Mouse (Mus musculus) lung, postnatal 0 days (tissue): ENCODE measurements around the gene Maco1. TPM values are rescaled to one million over a fixed set of nuclear protein-coding genes. Genes with fewer than 3 reads are reported as not detected.
"Not testable (repeated sequence)": the region's sequence is repeated elsewhere in the genome, so short reads cannot be mapped to it uniquely, and the experiment has no call there.

Experiments
- ATAC-seq: fragments of 200-750 bp; cut with Nextera tagmentation; 2 replicates; pipeline ENCODE4 v1.8.0; 2017; ENCODE audit warnings: moderate library complexity
- DNase-seq: peaks from one replicate; pipeline ENCODE4 v3.0.0-alpha.2; 2016; ENCODE audit warnings: low spot score
- H3K27ac ChIP-seq: fragments of 300-500 bp; sonication (generic); 2 replicates; pipeline ENCODE4 v1.5.1; 2014; ENCODE audit warnings: antibody characterized with exemption, mild to moderate bottlenecking, low read length, mixed read lengths
- H3K27me3 ChIP-seq: fragments of 300-500 bp; sonication (generic); replicated peaks from 2 replicates; pipeline ENCODE4 v1.6.1; 2014; ENCODE audit warnings: low read length, mixed read lengths; ENCODE audit not compliant: insufficient read depth
- H3K36me3 ChIP-seq: fragments of 300-500 bp; sonication (generic); 2 replicates; pipeline ENCODE4 v1.6.1; 2014; ENCODE audit warnings: low read length, mixed read lengths; ENCODE audit not compliant: insufficient read depth
- H3K4me1 ChIP-seq: fragments of 300-500 bp; sonication (generic); 2 replicates; pipeline ENCODE4 v1.6.1; 2014; ENCODE audit warnings: antibody characterized with exemption, low read depth, low read length, mixed read lengths; ENCODE audit not compliant: insufficient read depth
- H3K4me2 ChIP-seq: fragments of 300-500 bp; sonication (generic); replicated peaks from 2 replicates; pipeline ENCODE4 v1.6.1; 2014; ENCODE audit warnings: low read depth, mild to moderate bottlenecking, low read length, moderate library complexity, mixed read lengths
- H3K4me3 ChIP-seq: fragments of 300-500 bp; sonication (generic); 2 replicates; pipeline ENCODE4 v1.5.1; 2014; ENCODE audit warnings: low read depth, low read length
- H3K9ac ChIP-seq: fragments of 300-500 bp; sonication (generic); replicated peaks from 2 replicates; pipeline ENCODE4 v1.6.1; 2014; ENCODE audit warnings: low read depth, mild to moderate bottlenecking
- H3K9me3 ChIP-seq: fragments of 300-500 bp; sonication (generic); 2 replicates; pipeline ENCODE4 v1.6.1; 2016; ENCODE audit warnings: low read length, mixed read lengths
- CTCF ChIP-seq: IDR thresholded peaks from 2 replicates; pipeline ENCODE4 v1.5.1; 2016; ENCODE audit warnings: antibody characterized with exemption, mild to moderate bottlenecking
- EP300 ChIP-seq: IDR thresholded peaks from 2 replicates; pipeline ENCODE4 v1.6.1; 2016; ENCODE audit warnings: antibody characterized with exemption, mild to moderate bottlenecking, control low read depth
- WGBS: fragments of 180-500 bp; shearing (Covaris S2); extraction: QIAGEN DNeasy Blood & Tissue Kit; methylation state at CpG from one replicate; pipeline ENCODE4 v1.1.7; 2014; 5-methylcytosine and 5-hydroxymethylcytosine counted together
- polyA plus RNA-seq: library from polyadenylated mRNA; unstranded; fragments of >200 nt; fragmentation: Nextera tagmentation; extraction: Ambion mirVana; gene quantifications from 2 replicates; pipeline ENCODE4 v1.2.1, GENCODE M21; 2015

Gene Maco1
- polyA plus RNA-seq, 1 experiment from 2014 or later, result 33.1 TPM

GRCm38 (mm10) chr4:134794959-134795358 is 58.2 kb downstream of the Maco1 start:
- not testable (repeated sequence) for H3K9me3 ChIP-seq, H3K4me1 ChIP-seq, H3K4me2 ChIP-seq, ATAC-seq, DNase-seq, H3K27me3 ChIP-seq, H3K36me3 ChIP-seq, H3K9ac ChIP-seq, H3K4me3 ChIP-seq, H3K27ac ChIP-seq
- peak; percentile 43 for TF ChIP-seq CTCF

- TF ChIP-seq CTCF (peak; percentile 86), EP300 (no peak)
- Histone ChIP-seq H3K4me1 (0 out of 2 replicates have a peak, but pooled peaks cover 5% of the 10 kb centered on the region), H3K27ac (no peak overlapping the region), H3K4me2 (no peak overlapping the region), H3K36me3 (no peaks in the 10 kb centered on the region), H3K4me3 (no peak overlapping the region), H3K27me3 (no peaks in the 10 kb centered on the region), H3K9ac (no peak overlapping the region), H3K9me3 (no peaks in the 10 kb centered on the region)
- ATAC-seq (no peak; the same call in 1 of the 2 replicates), DNase-seq (peak; percentile 79)
- 36% methylated on average over 10 of the region's 10 CpGs for WGBS
Measured at GRCm38 (mm10) chr4:134793213-134793956, 59.8 kb downstream of the Maco1 start.

- ATAC-seq (no peak), DNase-seq (no peak)
- 59% methylated on average over 6 of the region's 6 CpGs for WGBS
- Histone ChIP-seq H3K4me1 (0 out of 2 replicates have a peak, but pooled peaks cover 5% of the 10 kb centered on the region), H3K4me2 (no peak overlapping the region), H3K36me3 (no peaks in the 10 kb centered on the region), H3K9me3 (no peaks in the 10 kb centered on the region), H3K27me3 (no peaks in the 10 kb centered on the region), H3K27ac (no peak overlapping the region), H3K9ac (no peak overlapping the region), H3K4me3 (no peak overlapping the region)
- TF ChIP-seq CTCF (no peak), EP300 (no peak)
Measured at GRCm38 (mm10) chr4:134791731-134792130, 61.4 kb downstream of the Maco1 start.

GRCm38 (mm10) chr4:134786946-134787345 is 66.2 kb downstream of the Maco1 start:
- Histone ChIP-seq H3K36me3 (no peaks in the 10 kb centered on the region), H3K4me2 (no peak overlapping the region), H3K4me1 (no peaks in the 10 kb centered on the region), H3K9me3 (no peaks in the 10 kb centered on the region), H3K4me3 (no peak overlapping the region), H3K27ac (no peak overlapping the region), H3K27me3 (no peaks in the 10 kb centered on the region), H3K9ac (no peak overlapping the region)
- DNase-seq, result peak; percentile 19
- 29% methylated on average over 10 of the region's 10 CpGs for WGBS
- TF ChIP-seq EP300, result no peak
- TF ChIP-seq CTCF, result no peak
- ATAC-seq, result no peak

- Histone ChIP-seq H3K27me3 (no peaks in the 10 kb centered on the region), H3K9ac (no peak overlapping the region), H3K4me3 (no peak overlapping the region), H3K4me1 (peaks cover 3% of the 10 kb centered on the region; the same call in 1 of the 2 replicates), H3K4me2 (no peak overlapping the region), H3K36me3 (no peaks in the 10 kb centered on the region), H3K9me3 (no peaks in the 10 kb centered on the region), H3K27ac (no peak overlapping the region)
- 52% methylated on average over 5 of the region's 5 CpGs for WGBS
- DNase-seq (peak; percentile 53), ATAC-seq (no peak)
- TF ChIP-seq EP300, result no peak
- TF ChIP-seq CTCF, result peak; percentile 63
Measured at GRCm38 (mm10) chr4:134784701-134785100, 68.4 kb downstream of the Maco1 start.

GRCm38 (mm10) chr4:134779136-134779934 is 73.8 kb downstream of the Maco1 start:
- TF ChIP-seq CTCF (no peak; the same call in 1 of the 2 replicates), EP300 (peak; percentile 68)
- Histone ChIP-seq H3K9me3 (no peaks in the 10 kb centered on the region), H3K4me2 (no peak overlapping the region), H3K27ac (no peak overlapping the region), H3K4me3 (no peak overlapping the region), H3K9ac (no peak overlapping the region), H3K4me1 (peaks cover 8% of the 10 kb centered on the region; the same call in 1 of the 2 replicates), H3K27me3 (no peaks in the 10 kb centered on the region), H3K36me3 (no peaks in the 10 kb centered on the region)
- 45% methylated on average over 14 of the region's 14 CpGs for WGBS
- peak; percentile 69 for ATAC-seq
- DNase-seq, result peak; percentile 68
